Mouse (Mus musculus) liver, postnatal 0 days (tissue): ENCODE measurements around the gene Slc7a14. TPM values are rescaled to one million over a fixed set of nuclear protein-coding genes. Genes with fewer than 3 reads are reported as not detected.

Experiments used
- ATAC-seq: fragments of 200-750 bp; cut with Nextera tagmentation; 2 replicates; pipeline ENCODE4 v1.8.0; 2017; ENCODE audit warnings: mild to moderate bottlenecking, moderate library complexity
- DNase-seq: peaks from one replicate; pipeline ENCODE4 v3.0.0-alpha.2; 2016
- H3K27ac ChIP-seq: fragments of 300-500 bp; sonication (generic); 2 replicates; pipeline ENCODE4 v1.5.1; 2014; ENCODE audit warnings: antibody characterized with exemption, moderate library complexity, mild to moderate bottlenecking, low read depth
- H3K27me3 ChIP-seq: fragments of 300-500 bp; sonication (generic); 2 replicates; pipeline ENCODE4 v1.6.1; 2014; ENCODE audit warnings: low read length, control low read depth, mixed read lengths; ENCODE audit not compliant: insufficient read depth
- H3K36me3 ChIP-seq: fragments of 300-500 bp; sonication (generic); replicated peaks from 2 replicates; pipeline ENCODE4 v1.6.1; 2014; ENCODE audit warnings: mild to moderate bottlenecking, control low read depth, low read length, moderate library complexity, mixed read lengths; ENCODE audit not compliant: insufficient read depth
- H3K4me1 ChIP-seq: fragments of 300-500 bp; sonication (generic); 2 replicates; pipeline ENCODE4 v1.6.1; 2014; ENCODE audit warnings: antibody characterized with exemption, mild to moderate bottlenecking, control low read depth; ENCODE audit not compliant: insufficient read depth
- H3K4me2 ChIP-seq: fragments of 300-500 bp; sonication (generic); 2 replicates; pipeline ENCODE4 v1.6.1; 2014; ENCODE audit warnings: low read depth, mild to moderate bottlenecking, low read length, moderate library complexity, mixed read lengths
- H3K4me3 ChIP-seq: fragments of 300-500 bp; sonication (generic); 2 replicates; pipeline ENCODE4 v1.5.1; 2014; ENCODE audit warnings: low read depth, low read length
- H3K9ac ChIP-seq: fragments of 300-500 bp; sonication (generic); replicated peaks from 2 replicates; pipeline ENCODE4 v1.6.1; 2014; ENCODE audit warnings: mild to moderate bottlenecking, moderate library complexity
- H3K9me3 ChIP-seq: fragments of 300-500 bp; sonication (generic); 2 replicates; pipeline ENCODE4 v1.6.1; 2016; ENCODE audit warnings: mild to moderate bottlenecking, control low read depth, low read length, mixed read lengths
- CTCF ChIP-seq: sonication (generic); IDR thresholded peaks from 2 replicates; pipeline ENCODE4 v1.5.1; 2016; ENCODE audit warnings: antibody characterized with exemption, low read depth
- EP300 ChIP-seq: IDR thresholded peaks from 2 replicates; pipeline ENCODE4 v1.6.1; 2016; ENCODE audit warnings: antibody characterized with exemption, low read depth, mild to moderate bottlenecking
- WGBS: fragments of 180-500 bp; shearing (Covaris S2); extraction: QIAGEN DNeasy Blood & Tissue Kit; methylation state at CpG from one replicate; pipeline ENCODE4 v1.1.7; 2014; ENCODE audit not compliant: insufficient replicate concordance; 5-methylcytosine and 5-hydroxymethylcytosine counted together
- polyA plus RNA-seq: library from polyadenylated mRNA; unstranded; fragments of >200 nt; fragmentation: Nextera tagmentation; extraction: Ambion mirVana; gene quantifications from 2 replicates; pipeline ENCODE4 v1.2.1, GENCODE M21; 2015

Gene Slc7a14
- polyA plus RNA-seq, 1 experiment from 2014 or later: 0.05 TPM

DNA sequence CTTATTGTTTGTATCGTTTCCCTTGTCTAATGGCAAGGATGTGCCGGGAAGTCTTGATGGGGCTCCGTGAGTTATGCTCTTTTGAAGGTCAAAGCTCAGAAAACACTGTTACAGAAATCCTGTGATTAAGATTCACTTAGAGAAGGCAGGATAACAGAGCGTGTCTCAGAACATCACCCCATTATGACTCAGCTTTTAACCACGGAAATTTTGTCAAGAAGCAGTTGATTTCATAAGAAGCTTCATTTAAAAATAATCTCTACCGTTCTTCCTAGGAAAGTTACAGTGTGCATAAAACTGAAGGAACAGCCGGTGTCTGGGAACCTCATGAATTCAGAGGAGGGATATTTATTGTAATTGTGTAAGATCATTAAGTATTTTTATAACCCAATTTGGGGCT is 90.7 kb downstream of the Slc7a14 start:
- Histone ChIP-seq H3K4me2 (no peak overlapping the region), H3K27me3 (no peaks in the 10 kb centered on the region), H3K4me1 (no peaks in the 10 kb centered on the region), H3K4me3 (no peak overlapping the region), H3K9me3 (no peaks in the 10 kb centered on the region), H3K27ac (no peak overlapping the region), H3K36me3 (no peaks in the 10 kb centered on the region), H3K9ac (no peak overlapping the region)
- TF ChIP-seq CTCF (no peak), EP300 (no peak)
- ATAC-seq: no peak
- WGBS: 64% methylated on average over 7 of the region's 7 CpGs
- DNase-seq: no peak

DNA sequence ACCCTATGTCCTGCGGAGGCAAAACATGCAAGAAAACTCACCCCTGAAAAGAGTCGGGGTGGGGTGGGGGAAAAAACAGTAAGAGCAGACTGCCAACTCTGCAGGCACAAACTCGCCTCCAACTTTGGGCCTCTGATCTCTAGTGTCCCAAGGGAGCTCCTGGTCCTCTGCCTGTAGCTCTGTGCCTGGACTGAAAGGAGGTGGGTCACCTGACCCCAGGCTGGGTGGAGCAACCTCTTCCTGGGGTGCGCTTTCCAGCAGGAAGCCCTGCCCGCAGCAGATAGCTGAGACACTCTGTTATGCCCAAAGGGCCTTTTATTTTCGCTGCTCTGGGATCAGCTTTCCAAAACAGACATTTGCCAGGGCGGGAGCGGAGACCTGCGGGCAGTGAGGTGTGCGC is 92.7 kb downstream of the Slc7a14 start:
- Histone ChIP-seq H3K4me3 (no peak overlapping the region), H3K27ac (no peak overlapping the region), H3K27me3 (no peaks in the 10 kb centered on the region), H3K9me3 (no peaks in the 10 kb centered on the region), H3K4me1 (no peaks in the 10 kb centered on the region), H3K9ac (no peak overlapping the region), H3K36me3 (no peaks in the 10 kb centered on the region), H3K4me2 (no peak overlapping the region)
- DNase-seq (no peak), ATAC-seq (no peak)
- 58% methylated on average over 10 of the region's 10 CpGs for WGBS
- TF ChIP-seq EP300 (no peak), CTCF (no peak)

DNA sequence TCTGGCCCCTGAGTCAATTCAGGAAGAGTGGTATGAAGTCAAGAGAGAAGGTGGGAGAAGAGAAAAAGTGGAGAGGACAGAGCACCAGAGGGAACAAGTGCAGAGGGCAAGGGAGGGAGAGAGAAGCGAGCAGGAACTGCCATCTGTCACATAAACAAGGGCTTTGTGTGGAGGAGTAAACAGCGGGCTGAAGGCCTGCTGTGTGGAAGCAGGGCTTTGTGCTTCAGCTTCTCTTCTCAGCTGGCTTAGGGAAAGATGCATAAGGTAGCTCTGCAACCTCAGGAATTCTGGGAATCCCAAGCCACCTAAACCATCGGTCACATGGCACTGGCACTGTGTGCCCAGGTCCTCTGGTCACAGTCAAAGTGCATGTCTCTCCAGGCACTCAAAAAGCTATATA is 96.4 kb downstream of the Slc7a14 start:
- H3K4me3 ChIP-seq: no peak overlapping the region
- H3K9me3 ChIP-seq: no peaks in the 10 kb centered on the region
- 45% methylated on average over 3 of the region's 3 CpGs for WGBS
- H3K36me3 ChIP-seq: no peaks in the 10 kb centered on the region
- no peak overlapping the region for H3K9ac ChIP-seq
- H3K27me3 ChIP-seq: no peaks in the 10 kb centered on the region
- H3K27ac ChIP-seq: no peak overlapping the region
- ATAC-seq (no peak), DNase-seq (no peak)
- TF ChIP-seq CTCF (no peak), EP300 (no peak)
- no peak overlapping the region for H3K4me2 ChIP-seq
- H3K4me1 ChIP-seq: no peaks in the 10 kb centered on the region

DNA sequence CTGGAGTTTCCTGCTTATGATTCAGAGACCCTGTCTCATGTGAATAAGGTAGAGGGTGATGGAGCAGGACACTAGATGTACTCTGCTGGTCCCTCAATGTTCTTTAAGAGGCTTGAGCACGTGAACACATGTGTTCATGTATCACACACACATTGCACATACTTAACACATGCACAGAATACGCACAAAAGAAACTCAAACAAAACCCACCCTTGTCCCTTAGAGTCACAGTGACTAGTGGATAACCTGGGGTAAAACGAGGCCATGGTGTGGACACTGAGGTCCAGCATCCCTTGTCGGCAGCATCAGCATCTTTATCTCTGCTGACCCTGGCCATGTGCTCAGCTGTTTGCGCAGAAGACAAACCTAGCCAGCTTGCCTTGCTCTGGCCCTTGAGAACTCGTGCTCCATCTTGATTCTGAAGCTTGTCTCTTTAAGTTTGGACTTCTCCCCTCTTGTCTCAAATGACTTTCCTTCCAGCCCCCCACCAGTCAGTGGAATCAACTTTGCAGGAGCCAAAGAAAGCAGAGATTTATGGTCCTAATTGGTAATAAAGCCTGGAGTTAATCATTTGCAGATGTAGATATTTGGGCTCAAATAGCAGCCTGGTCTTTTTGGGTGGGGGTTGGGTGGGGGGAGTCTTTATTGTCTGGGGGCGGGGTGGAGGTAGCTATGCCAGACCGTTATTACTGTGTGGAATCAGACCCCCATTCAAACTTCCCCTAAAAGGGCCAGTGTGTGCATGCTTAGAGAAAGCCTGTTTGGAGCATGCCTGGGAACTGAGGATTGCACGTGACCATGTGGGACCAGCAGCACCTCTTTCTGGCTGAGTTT is 97.8 kb downstream of the Slc7a14 start:
- Histone ChIP-seq H3K27me3 (no peaks in the 10 kb centered on the region), H3K9ac (no peak overlapping the region), H3K9me3 (no peaks in the 10 kb centered on the region), H3K4me1 (no peaks in the 10 kb centered on the region), H3K4me2 (no peak overlapping the region), H3K36me3 (no peaks in the 10 kb centered on the region), H3K4me3 (no peak overlapping the region), H3K27ac (no peak overlapping the region)
- ATAC-seq (no peak), DNase-seq (no peak)
- 54% methylated on average over 9 of the region's 9 CpGs for WGBS
- TF ChIP-seq EP300 (no peak), CTCF (no peak)

DNA sequence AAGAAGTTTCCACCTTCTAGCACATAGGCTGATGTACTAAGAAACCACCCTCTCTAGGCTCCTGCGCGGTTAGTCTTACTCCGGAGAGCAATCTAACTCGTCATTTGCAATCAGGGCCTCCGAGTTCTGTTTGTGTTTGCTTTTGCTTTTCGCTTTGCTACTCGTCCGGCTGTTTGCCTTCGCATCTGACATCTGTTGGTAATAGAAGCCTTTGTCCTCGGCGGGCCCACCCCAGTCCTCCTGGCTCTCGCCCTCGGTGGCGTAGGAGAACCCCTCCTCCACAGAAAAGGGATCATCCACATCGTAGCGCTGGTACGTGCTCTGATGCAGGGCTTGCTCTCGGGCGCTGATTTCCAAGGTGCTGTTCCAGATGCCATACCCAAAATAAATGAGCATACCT is 101.2 kb downstream of the Slc7a14 start:
- no peak overlapping the region for H3K4me2 ChIP-seq
- H3K9me3 ChIP-seq: no peaks in the 10 kb centered on the region
- no peak overlapping the region for H3K4me3 ChIP-seq
- no peak overlapping the region for H3K9ac ChIP-seq
- ATAC-seq: no peak
- WGBS: 24% methylated on average over 19 of the region's 19 CpGs
- no peak overlapping the region for H3K27ac ChIP-seq
- no peaks in the 10 kb centered on the region for H3K4me1 ChIP-seq
- H3K36me3 ChIP-seq: no peaks in the 10 kb centered on the region
- no peak for DNase-seq
- no peaks in the 10 kb centered on the region for H3K27me3 ChIP-seq
- TF ChIP-seq EP300 (no peak), CTCF (no peak)

DNA sequence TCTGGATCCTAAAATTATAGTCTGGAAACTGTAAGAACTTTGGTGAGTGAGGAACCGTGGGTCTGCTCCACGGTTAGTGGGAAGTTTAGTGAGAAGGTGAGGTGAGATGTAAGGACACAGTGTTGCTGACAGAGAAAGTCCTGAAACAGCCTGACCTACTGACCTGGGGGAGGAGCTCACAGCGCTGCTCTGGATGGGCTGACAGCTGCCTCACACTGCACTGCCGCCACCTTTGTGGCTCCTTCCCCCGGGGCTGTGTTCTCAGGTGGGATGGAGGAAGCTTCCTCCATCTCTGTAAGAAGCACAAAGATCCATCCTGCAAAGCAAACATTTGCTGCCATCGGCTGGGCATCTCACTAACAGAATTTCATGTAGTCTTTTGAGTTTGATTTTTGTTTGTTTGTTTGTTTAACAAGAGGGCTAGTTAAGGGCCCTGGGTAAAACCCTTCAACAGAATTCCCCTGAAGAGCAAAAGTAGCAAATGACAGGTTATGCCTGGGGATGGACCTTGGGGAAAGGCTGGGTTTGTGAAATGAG is 101.7 kb downstream of the Slc7a14 start:
- H3K9me3 ChIP-seq: no peaks in the 10 kb centered on the region
- H3K4me2 ChIP-seq: no peak overlapping the region
- no peak overlapping the region for H3K4me3 ChIP-seq
- no peaks in the 10 kb centered on the region for H3K27me3 ChIP-seq
- DNase-seq: no peak
- ATAC-seq: no peak
- H3K4me1 ChIP-seq: no peaks in the 10 kb centered on the region
- H3K9ac ChIP-seq: no peak overlapping the region
- H3K36me3 ChIP-seq: no peaks in the 10 kb centered on the region
- no peak overlapping the region for H3K27ac ChIP-seq
- WGBS: 19% methylated on average over 6 of the region's 6 CpGs
- TF ChIP-seq EP300 (no peak), CTCF (no peak)
